Mouse (Mus musculus) CH12.LX (cell line): ENCODE data around the gene Rab21. TPM values are rescaled to one million over a fixed set of nuclear protein-coding genes. Genes with fewer than 3 reads are reported as not detected.
A peak's percentile ranks its signal among the peaks of the same experiment; 100 is the strongest.

ENCODE experiments used
- DNase-seq: peaks from one replicate; pipeline ENCODE4 v3.0.0-alpha.2; 2013; ENCODE audit errors: extremely low read depth
- H3K27ac ChIP-seq: 2 replicates; pipeline ENCODE4 v1.5.1; 2012; ENCODE audit warnings: low read depth, mild to moderate bottlenecking, control low read depth, moderate library complexity; ENCODE audit not compliant: insufficient read depth
- H3K27me3 ChIP-seq: replicated peaks from 2 replicates; pipeline ENCODE3; 2012; ENCODE audit warnings: inconsistent platforms
- H3K36me3 ChIP-seq, 2 experiments: replicated peaks in 1 of 2; 2 replicates each; pipeline versions ENCODE3 to v1.6.1; 2012; ENCODE audit warnings: inconsistent platforms in 1 of 2, low read length in 1 of 2, mild to moderate bottlenecking in 1 of 2, mixed read lengths in 1 of 2, moderate library complexity in 1 of 2; ENCODE audit not compliant: control insufficient read depth in 1 of 2, insufficient read depth in 1 of 2
- H3K4me1 ChIP-seq, 2 experiments: 2 replicates each; pipeline ENCODE4 v1.6.1; 2012; ENCODE audit warnings: inconsistent platforms in 1 of 2, moderate library complexity in 1 of 2; ENCODE audit not compliant: insufficient read depth in 2 of 2, control insufficient read depth in 1 of 2
- H3K4me2 ChIP-seq: 2 replicates; pipeline ENCODE4 v1.6.1; 2012; ENCODE audit warnings: low read depth, mild to moderate bottlenecking, control low read depth; ENCODE audit not compliant: poor library complexity, insufficient read depth, severe bottlenecking
- H3K4me3 ChIP-seq, 3 experiments: fragments of 150-350 bp in 1 of 3; sonication (generic) in 1 of 3; replicated peaks in 1 of 3; 2 replicates each; pipeline versions ENCODE3 to v1.5.1; 2011 to 2012; ENCODE audit warnings: low read depth in 2 of 3, low read length in 2 of 3, mild to moderate bottlenecking in 2 of 3, moderate library complexity in 2 of 3, control low read depth in 1 of 3, improper control_type of control experiment in 1 of 3, inconsistent platforms in 1 of 3, mixed read lengths in 1 of 3; ENCODE audit not compliant: poor library complexity in 1 of 3
- H3K79me2 ChIP-seq: replicated peaks from 2 replicates; pipeline ENCODE4 v1.6.1; 2012; ENCODE audit warnings: mild to moderate bottlenecking, moderate library complexity; ENCODE audit not compliant: control insufficient read depth, poor library complexity, insufficient read depth, severe bottlenecking; ENCODE audit errors: extremely low read depth
- H3K9ac ChIP-seq: 2 replicates; pipeline ENCODE4 v1.6.1; 2012; ENCODE audit warnings: low read depth, mild to moderate bottlenecking, control low read depth, moderate library complexity; ENCODE audit not compliant: insufficient read depth
- H3K9me3 ChIP-seq: replicated peaks from 2 replicates; pipeline ENCODE3; 2012; ENCODE audit warnings: low read length, inconsistent platforms, mixed read lengths
- BHLHE40 ChIP-seq: IDR thresholded peaks from 2 replicates; pipeline ENCODE4 v1.6.1; 2011; ENCODE audit warnings: mild to moderate bottlenecking, low read depth, low read length, improper control_type of control experiment
- CHD1 ChIP-seq: IDR thresholded peaks from 2 replicates; pipeline ENCODE4 v1.6.1; 2012; ENCODE audit warnings: low read depth, low read length, improper control_type of control experiment, inconsistent platforms
- CHD2 ChIP-seq: IDR thresholded peaks from 2 replicates; pipeline ENCODE4 v1.6.1; 2011; ENCODE audit warnings: low read length, improper control_type of control experiment
- CTCF ChIP-seq, 2 experiments: IDR thresholded peaks in 1 of 2; conservative IDR thresholded peaks in 1 of 2; 2 replicates each; pipeline ENCODE4 v1.5.1; 2011 to 2012; ENCODE audit warnings: low read depth in 2 of 2, low read length in 2 of 2, improper control_type of control experiment in 1 of 2, inconsistent platforms in 1 of 2, mild to moderate bottlenecking in 1 of 2, moderate library complexity in 1 of 2
- E2F4 ChIP-seq: IDR thresholded peaks from 2 replicates; pipeline ENCODE4 v1.6.1; 2011; ENCODE audit warnings: low read depth, low read length, improper control_type of control experiment; ENCODE audit not compliant: insufficient replicate concordance
- ELF1 ChIP-seq: IDR thresholded peaks from 2 replicates; pipeline ENCODE4 v1.6.1; 2014; ENCODE audit warnings: low read depth, mild to moderate bottlenecking, inconsistent platforms, low read length, improper control_type of control experiment
- EP300 ChIP-seq: IDR thresholded peaks from 2 replicates; pipeline ENCODE4 v1.6.1; 2011; ENCODE audit warnings: low read length, improper control_type of control experiment
- ETS1 ChIP-seq: conservative IDR thresholded peaks from 2 replicates; pipeline ENCODE4 v1.6.1; 2012; ENCODE audit warnings: low read depth, mild to moderate bottlenecking, inconsistent platforms, low read length, improper control_type of control experiment, moderate library complexity
- GABPA ChIP-seq: IDR thresholded peaks from 2 replicates; pipeline ENCODE4 v1.6.1; 2012; ENCODE audit warnings: low read depth, low read length, improper control_type of control experiment, inconsistent platforms; ENCODE audit not compliant: insufficient replicate concordance
- HCFC1 ChIP-seq: IDR thresholded peaks from 2 replicates; pipeline ENCODE4 v1.6.1; 2012; ENCODE audit warnings: low read depth, mild to moderate bottlenecking, inconsistent platforms, low read length, improper control_type of control experiment
- IRF4 ChIP-seq: IDR thresholded peaks from 2 replicates; pipeline ENCODE4 v1.6.1; 2014; ENCODE audit warnings: low read depth, mild to moderate bottlenecking, inconsistent platforms, low read length, improper control_type of control experiment
- JUN ChIP-seq: IDR thresholded peaks from 2 replicates; pipeline ENCODE4 v1.6.1; 2011; ENCODE audit warnings: low read depth, mild to moderate bottlenecking, low read length, improper control_type of control experiment, moderate library complexity; ENCODE audit not compliant: insufficient read depth
- JUND ChIP-seq: conservative IDR thresholded peaks from 2 replicates; pipeline ENCODE4 v1.6.1; 2011; ENCODE audit warnings: low read depth, low read length, improper control_type of control experiment
- KAT2A ChIP-seq: IDR thresholded peaks from 2 replicates; pipeline ENCODE4 v1.6.1; 2012; ENCODE audit warnings: low read length, improper control_type of control experiment, inconsistent platforms; ENCODE audit not compliant: insufficient replicate concordance
- MAFK ChIP-seq: IDR thresholded peaks from 2 replicates; pipeline ENCODE4 v1.6.1; 2011; ENCODE audit warnings: low read length, improper control_type of control experiment; ENCODE audit not compliant: insufficient replicate concordance
- MAX ChIP-seq: IDR thresholded peaks from 2 replicates; pipeline ENCODE4 v1.6.1; 2011; ENCODE audit warnings: low read length, improper control_type of control experiment
- MAZ ChIP-seq: IDR thresholded peaks from 2 replicates; pipeline ENCODE4 v1.6.1; 2012; ENCODE audit warnings: low read depth, mild to moderate bottlenecking, inconsistent platforms, low read length, improper control_type of control experiment, moderate library complexity
- MEF2A ChIP-seq: IDR thresholded peaks from 2 replicates; pipeline ENCODE4 v1.6.1; 2014; ENCODE audit warnings: low read depth, mild to moderate bottlenecking, inconsistent platforms, low read length, improper control_type of control experiment, borderline replicate concordance
- MXI1 ChIP-seq: IDR thresholded peaks from 2 replicates; pipeline ENCODE4 v1.6.1; 2011; ENCODE audit warnings: mild to moderate bottlenecking, low read depth, low read length, improper control_type of control experiment
- MYC ChIP-seq: IDR thresholded peaks from 2 replicates; pipeline ENCODE4 v1.6.1; 2011; ENCODE audit warnings: low read depth, mild to moderate bottlenecking, improper control_type of control experiment, low read length
- NELFE ChIP-seq: IDR thresholded peaks from 2 replicates; pipeline ENCODE4 v1.6.1; 2011; ENCODE audit warnings: low read depth, low read length, improper control_type of control experiment
- NRF1 ChIP-seq: IDR thresholded peaks from 2 replicates; pipeline ENCODE4 v1.6.1; 2014; ENCODE audit warnings: low read depth, mild to moderate bottlenecking, inconsistent platforms, low read length, improper control_type of control experiment, moderate library complexity
- PAX5 ChIP-seq: IDR thresholded peaks from 2 replicates; pipeline ENCODE4 v1.6.1; 2012; ENCODE audit warnings: low read length, inconsistent platforms, mixed read lengths
- POLR2A ChIP-seq: IDR thresholded peaks from 2 replicates; pipeline ENCODE4 v1.6.1; 2011; ENCODE audit warnings: low read depth, mild to moderate bottlenecking, improper control_type of control experiment, low read length
- POLR2AphosphoS2 ChIP-seq: IDR thresholded peaks from 2 replicates; pipeline ENCODE4 v1.6.1; 2011; ENCODE audit warnings: low read depth, low read length, improper control_type of control experiment
- RAD21 ChIP-seq: IDR thresholded peaks from 2 replicates; pipeline ENCODE4 v1.6.1; 2011; ENCODE audit warnings: low read depth, mild to moderate bottlenecking, low read length, improper control_type of control experiment, moderate library complexity
- RCOR1 ChIP-seq: conservative IDR thresholded peaks from 2 replicates; pipeline ENCODE4 v1.6.1; 2012; ENCODE audit warnings: low read depth, mild to moderate bottlenecking, inconsistent platforms, low read length, improper control_type of control experiment
- SIN3A ChIP-seq: IDR thresholded peaks from 2 replicates; pipeline ENCODE4 v1.6.1; 2012; ENCODE audit warnings: low read length, improper control_type of control experiment, inconsistent platforms
- SMC3 ChIP-seq: IDR thresholded peaks from 2 replicates; pipeline ENCODE4 v1.6.1; 2011; ENCODE audit warnings: low read depth, low read length, improper control_type of control experiment
- TBP ChIP-seq: conservative IDR thresholded peaks from 2 replicates; pipeline ENCODE4 v1.6.1; 2011; ENCODE audit warnings: low read depth, low read length, improper control_type of control experiment
- TCF12 ChIP-seq: IDR thresholded peaks from 2 replicates; pipeline ENCODE4 v1.6.1; 2014; ENCODE audit warnings: low read depth, mild to moderate bottlenecking, inconsistent platforms, low read length, improper control_type of control experiment
- UBTF ChIP-seq: IDR thresholded peaks from 2 replicates; pipeline ENCODE4 v1.6.1; 2012; ENCODE audit warnings: low read depth, mild to moderate bottlenecking, inconsistent platforms, low read length, improper control_type of control experiment, moderate library complexity
- USF1 ChIP-seq: IDR thresholded peaks from 2 replicates; pipeline ENCODE4 v1.6.1; 2014; ENCODE audit warnings: low read depth, mild to moderate bottlenecking, inconsistent platforms, low read length, improper control_type of control experiment
- USF2 ChIP-seq: conservative IDR thresholded peaks from 2 replicates; pipeline ENCODE4 v1.6.1; 2011; ENCODE audit warnings: low read depth, low read length, improper control_type of control experiment
- ZC3H11A ChIP-seq: IDR thresholded peaks from 2 replicates; pipeline ENCODE4 v1.6.1; 2012; ENCODE audit warnings: low read depth, mild to moderate bottlenecking, inconsistent platforms, low read length, improper control_type of control experiment
- ZKSCAN1 ChIP-seq: IDR thresholded peaks from 2 replicates; pipeline ENCODE4 v1.6.1; 2012; ENCODE audit warnings: low read depth, inconsistent platforms, low read length, improper control_type of control experiment, borderline replicate concordance
- ZMIZ1 ChIP-seq: IDR thresholded peaks from 2 replicates; pipeline ENCODE4 v1.6.1; 2012; ENCODE audit warnings: low read depth, mild to moderate bottlenecking, inconsistent platforms, low read length, improper control_type of control experiment
- ZNF384 ChIP-seq: IDR thresholded peaks from 2 replicates; pipeline ENCODE4 v1.6.1; 2012; ENCODE audit warnings: low read depth, low read length, improper control_type of control experiment, inconsistent platforms
- dilution Hi-C: fragments of 300-500 bp; cut with MboI; formaldehyde crosslinking; loops from 2 replicates; pipeline ENCODE4 v1.14.3; 2020; ENCODE audit warnings: low sequenced_read_pairs; ENCODE audit not compliant: extremely low pct_unique_long_range_greater_than_20kb, extremely low pct_ligation_motif_present
- in situ Hi-C: fragments of 300-500 bp; cut with MboI; formaldehyde crosslinking; loops from 3 replicates; pipeline ENCODE4 v1.14.3; 2019; ENCODE audit warnings: low sequenced_read_pairs, low pct_ligation_motif_present, low pct_unique_long_range_greater_than_20kb, mixed read lengths
- polyA plus RNA-seq: library from polyadenylated mRNA; unstranded; fragments of >175 nt; gene quantifications from 2 replicates; pipeline ENCODE4 v1.2.1, GENCODE M21; 2012; ENCODE audit warnings: low read depth; ENCODE audit not compliant: insufficient read length
- total RNA-seq, 2 experiments: library from RNA; depleted of rRNA; stranded (reverse); fragments of 300-350 nt in 1 of 2; fragments of >200 nt in 1 of 2; gene quantifications; 2 replicates each; pipeline ENCODE4 v1.2.3; 2012 to 2014

Gene Rab21
- total and polyA plus RNA-seq, 3 experiments: 55.6 to 58.4 (median 57.4) TPM

DNA sequence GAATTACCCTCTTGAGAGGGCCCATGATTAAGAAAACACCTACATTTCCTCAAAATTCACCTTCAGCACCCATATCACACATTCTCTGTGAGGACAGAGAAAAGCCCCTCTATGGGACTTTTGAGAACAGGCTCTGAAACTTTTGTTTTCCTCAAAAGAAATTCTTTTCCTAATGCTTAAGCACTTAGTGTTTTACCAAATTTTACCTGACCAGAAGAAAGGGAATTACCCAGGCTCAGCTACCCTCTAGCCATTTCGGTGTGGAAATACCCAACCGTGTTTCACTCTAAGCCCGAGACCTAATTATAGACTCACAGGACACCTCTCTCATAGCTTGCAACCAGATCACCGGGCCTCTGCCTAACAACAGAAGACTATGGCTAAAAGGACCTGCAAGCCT lies 17.6 kb upstream of the Rab21 start:
- H3K9me3 ChIP-seq: no peaks in the 10 kb centered on the region
- peaks cover 23 to 62% of the 10 kb centered on the region in 2 experiments for H3K4me1 ChIP-seq
- in situ Hi-C loops (loop anchor here (5.0 kb wide), 1 partner anchor 54 kb away; no protein-coding TSS in a partner anchor), dilution Hi-C loops (no loop called here)
- no peak for TF ChIP-seq GABPA
- no peak for TF ChIP-seq NRF1
- peak; percentile 70 for TF ChIP-seq IRF4
- TF ChIP-seq MXI1: no peak
- no peak for TF ChIP-seq CTCF (conservative IDR thresholded peaks at IDR 0.05 in 1 of 2, IDR thresholded peaks at IDR 0.05 in 1 of 2; ENCODE audit: low read depth in 2 of 2, low read length in 2 of 2)
- TF ChIP-seq ETS1: peak; percentile 57
- peak; percentile 32; the same call in 1 of the 2 replicates for TF ChIP-seq HCFC1
- TF ChIP-seq MYC: 0 out of 2 replicates have a peak, but pooled peaks have one; percentile 18
- TF ChIP-seq BHLHE40: 0 out of 2 replicates have a peak, but pooled peaks have one; percentile 29
- 0 out of 2 replicates have a peak, but pooled peaks have one; percentile 12 for TF ChIP-seq KAT2A
- peak; percentile 96 for TF ChIP-seq MEF2A
- peak; percentile 0; the same call in 1 of the 2 replicates for TF ChIP-seq JUN
- TF ChIP-seq PAX5: no peak
- no peak for TF ChIP-seq ELF1
- TF ChIP-seq RAD21: no peak; the same call in 1 of the 2 replicates
- peak; percentile 30; the same call in 1 of the 2 replicates for TF ChIP-seq TCF12
- TF ChIP-seq MAZ: no peak
- TF ChIP-seq EP300: peak; percentile 70
- no peak for TF ChIP-seq CHD2
- no peak for TF ChIP-seq TBP
- TF ChIP-seq E2F4: no peak
- TF ChIP-seq ZKSCAN1: no peak
- no peak for TF ChIP-seq JUND
- TF ChIP-seq POLR2A: no peak
- TF ChIP-seq CHD1: peak; percentile 66; the same call in 1 of the 2 replicates
- peak; percentile 91 for TF ChIP-seq SIN3A
- no peak; the same call in 1 of the 2 replicates for TF ChIP-seq ZC3H11A
- TF ChIP-seq USF1: no peak
- no peak for TF ChIP-seq MAX
- peak; percentile 3; the same call in 1 of the 2 replicates for TF ChIP-seq SMC3
- peak; percentile 76; the same call in 1 of the 2 replicates for TF ChIP-seq ZMIZ1
- TF ChIP-seq MAFK: peak; percentile 66; the same call in 1 of the 2 replicates
- TF ChIP-seq USF2: no peak
- TF ChIP-seq POLR2AphosphoS2: no peak
- 0 out of 2 replicates have a peak, but pooled peaks have one; percentile 23 for TF ChIP-seq UBTF
- no peak for TF ChIP-seq ZNF384
- peak; percentile 44; the same call in 1 of the 2 replicates for TF ChIP-seq NELFE
- TF ChIP-seq RCOR1: peak; percentile 81; the same call in 1 of the 2 replicates
- peak overlapping the region; percentile 100 for H3K27ac ChIP-seq
- H3K79me2 ChIP-seq: 0 out of 2 replicates have a peak, but pooled peaks cover 3% of the 10 kb centered on the region
- peak; percentile 86 for DNase-seq
- H3K27me3 ChIP-seq: no peaks in the 10 kb centered on the region
- H3K4me2 ChIP-seq: peak overlapping the region; percentile 96
- H3K9ac ChIP-seq: peak overlapping the region; percentile 87
- H3K36me3 ChIP-seq: peaks cover 0 to 4% of the 10 kb centered on the region in 2 experiments
- H3K4me3 ChIP-seq: peak overlapping the region; percentile 33 to 49 (median 38)
